Comparison of ENCODE assay signal across 31 mouse cellular contexts in genomic region chr5:28163926-28164325, GRCm38 (mm10). TPM values are rescaled to one million over a fixed set of nuclear protein-coding genes. Genes with fewer than 3 reads are reported as not detected.
DNase-seq lines count a peak whose midpoint lies in the region; ATAC-seq lines count a peak whose summit lies in the region.
"Had no signal": no experiment of that assay in that cellular context is flagged by ENCODE, and none has a peak within 500 bp of the region (broad histone marks: within the 10 kb centered on the region; RNA-seq: fewer than 3 reads in every experiment).

No protein-coding gene starts in this region.

- H3K4me1 ChIP-seq in hindbrain, embryonic 10.5 days (replicated peaks), result peaks cover 61% of the 10 kb centered on the region
- peaks cover 35% of the 10 kb centered on the region for H3K4me1 ChIP-seq in hindbrain, embryonic 13.5 days (replicated peaks)
- H3K4me1 ChIP-seq in neural tube, embryonic 15.5 days, result peaks cover 25% of the 10 kb centered on the region
- H3K4me1 ChIP-seq in limb, embryonic 10.5 days, result peaks cover 41% of the 10 kb centered on the region
- H3K4me1 ChIP-seq in intestine, embryonic 15.5 days (replicated peaks), result peaks cover 30% of the 10 kb centered on the region

- peaks cover 100% of the 10 kb centered on the region for H3K27me3 ChIP-seq in hindbrain, embryonic 10.5 days (ENCODE audit: insufficient read depth, poor library complexity, severe bottlenecking)
- peaks cover 94% of the 10 kb centered on the region for H3K27me3 ChIP-seq in hindbrain, embryonic 13.5 days
- peaks cover 93% of the 10 kb centered on the region for H3K27me3 ChIP-seq in neural tube, embryonic 15.5 days (replicated peaks)
- peaks cover 100% of the 10 kb centered on the region for H3K27me3 ChIP-seq in limb, embryonic 10.5 days (ENCODE audit: low read depth, poor library complexity, severe bottlenecking)
- H3K27me3 ChIP-seq in intestine, embryonic 15.5 days (replicated peaks), result peaks cover 93% of the 10 kb centered on the region

- H3K4me2 ChIP-seq in hindbrain, embryonic 13.5 days, result no peak overlapping the region
- no peak overlapping the region for H3K4me2 ChIP-seq in neural tube, embryonic 15.5 days
- H3K4me2 ChIP-seq in intestine, embryonic 15.5 days (replicated peaks), result no peak overlapping the region
- H3K4me2 ChIP-seq: embryonic facial prominence, embryonic 15.5 days; forebrain, embryonic 12.5 days; heart, embryonic 12.5 days; limb, embryonic 13.5 days; liver, embryonic 11.5 days; lung, embryonic 15.5 days had no signal

- 17% methylated on average over 1 of the region's 1 CpGs for WGBS in hindbrain, embryonic 10.5 days
- 3% methylated on average over 1 of the region's 1 CpGs for WGBS in hindbrain, embryonic 13.5 days
- WGBS in neural tube, embryonic 15.5 days, result 14% methylated on average over 1 of the region's 1 CpGs
- 4% methylated on average over 1 of the region's 1 CpGs for WGBS in limb, embryonic 10.5 days
- 12% methylated on average over 1 of the region's 1 CpGs for WGBS in intestine, embryonic 15.5 days

- peaks cover 12% of the 10 kb centered on the region for H3K36me3 ChIP-seq in hindbrain, embryonic 10.5 days
- no peaks in the 10 kb centered on the region for H3K36me3 ChIP-seq in hindbrain, embryonic 13.5 days
- H3K36me3 ChIP-seq in neural tube, embryonic 15.5 days, result no peaks in the 10 kb centered on the region
- no peaks in the 10 kb centered on the region for H3K36me3 ChIP-seq in limb, embryonic 10.5 days
- H3K36me3 ChIP-seq in intestine, embryonic 15.5 days, result no peaks in the 10 kb centered on the region
- H3K36me3 ChIP-seq: embryonic facial prominence, embryonic 10.5 days; embryonic facial prominence, embryonic 15.5 days; forebrain, embryonic 12.5 days; heart, embryonic 12.5 days; limb, embryonic 13.5 days; lung, embryonic 15.5 days had no signal

- H3K4me3 ChIP-seq in hindbrain, embryonic 10.5 days, result peak overlapping the region; percentile 69
- no peak overlapping the region for H3K4me3 ChIP-seq in hindbrain, embryonic 13.5 days
- no peak overlapping the region for H3K4me3 ChIP-seq in neural tube, embryonic 15.5 days (replicated peaks)
- H3K4me3 ChIP-seq in limb, embryonic 10.5 days, result no peak overlapping the region
- no peak overlapping the region for H3K4me3 ChIP-seq in intestine, embryonic 15.5 days (replicated peaks)
- H3K4me3 ChIP-seq: embryonic facial prominence, embryonic 10.5 days; embryonic facial prominence, embryonic 15.5 days; forebrain, embryonic 12.5 days; heart, adult 2 months; heart, embryonic 12.5 days; limb, embryonic 13.5 days; lung, embryonic 15.5 days had no signal

- no peak for DNase-seq in hindbrain, embryonic 10.5 days (ENCODE audit: low spot score)
- DNase-seq in neural tube, embryonic 10.5 days (ENCODE audit: extremely low spot score, low spot score), result peak; percentile 34
- peak; percentile 40 for DNase-seq in limb, embryonic 10.5 days (ENCODE audit: low spot score)
- DNase-seq in lung, postnatal 25 days (ENCODE audit: low spot score), result no peak
- DNase-seq: adrenal gland, adult 2 months; adrenal gland, postnatal 36 days; B cell, adult 2 months; forebrain, postnatal 0 days; heart, adult 2 months; heart, postnatal 4 days; kidney, adult 8-10 months; lung, postnatal 36 days; thymus, postnatal 4 days had no signal

- ATAC-seq in hindbrain, embryonic 13.5 days (ENCODE audit: low FRiP score), result no peak
- no peak for ATAC-seq in neural tube, embryonic 15.5 days (ENCODE audit: low FRiP score)
- ATAC-seq in intestine, embryonic 15.5 days, result no peak
- ATAC-seq: forebrain, postnatal 0 days; hindbrain, postnatal 0 days; intestine, embryonic 16.5 days had no signal

- H3K9ac ChIP-seq in hindbrain, embryonic 13.5 days, result no peak overlapping the region
- no peak overlapping the region for H3K9ac ChIP-seq in neural tube, embryonic 15.5 days (replicated peaks)
- H3K9ac ChIP-seq in intestine, embryonic 15.5 days, result no peak overlapping the region
- H3K9ac ChIP-seq: embryonic facial prominence, embryonic 15.5 days; forebrain, embryonic 12.5 days; forebrain, postnatal 0 days; heart, embryonic 12.5 days; limb, embryonic 13.5 days; lung, embryonic 15.5 days had no signal

- H3K27ac ChIP-seq in hindbrain, embryonic 10.5 days, result 0 out of 2 replicates have a peak overlapping the region, but pooled peaks have one; percentile 23
- no peak overlapping the region for H3K27ac ChIP-seq in hindbrain, embryonic 13.5 days
- H3K27ac ChIP-seq in neural tube, embryonic 15.5 days (replicated peaks), result no peak overlapping the region
- H3K27ac ChIP-seq in limb, embryonic 10.5 days, result no peak overlapping the region
- no peak overlapping the region for H3K27ac ChIP-seq in intestine, embryonic 15.5 days
- H3K27ac ChIP-seq: embryonic facial prominence, embryonic 10.5 days; embryonic facial prominence, embryonic 15.5 days; forebrain, embryonic 12.5 days; heart, adult 2 months; hindbrain, postnatal 0 days; kidney, postnatal 0 days; limb, embryonic 13.5 days; lung, embryonic 15.5 days had no signal

- H3K9me3 ChIP-seq in hindbrain, embryonic 10.5 days, result no peaks in the 10 kb centered on the region
- no peaks in the 10 kb centered on the region for H3K9me3 ChIP-seq in hindbrain, embryonic 13.5 days
- no peaks in the 10 kb centered on the region for H3K9me3 ChIP-seq in neural tube, embryonic 15.5 days (replicated peaks)
- H3K9me3 ChIP-seq in limb, embryonic 10.5 days (replicated peaks), result no peaks in the 10 kb centered on the region
- no peaks in the 10 kb centered on the region for H3K9me3 ChIP-seq in intestine, embryonic 15.5 days
- H3K9me3 ChIP-seq: embryonic facial prominence, embryonic 10.5 days; embryonic facial prominence, embryonic 15.5 days; forebrain, embryonic 12.5 days; heart, embryonic 12.5 days; limb, embryonic 13.5 days; lung, embryonic 15.5 days had no signal

RNA-seq across cellular contexts. Expression of gene En2, which starts 1.6 kb away (rescaled TPM):
- 0.50 and 0.88 TPM in 2 replicates for polyA plus RNA-seq in hindbrain, embryonic 10.5 days (2016; fragmentation: Nextera tagmentation; extraction: Ambion mirVana)
- polyA plus RNA-seq in hindbrain, embryonic 13.5 days (2015; fragmentation: Nextera tagmentation; extraction: Ambion mirVana), result 0.58 and 0.71 TPM in 2 replicates
- not detected in 2 replicates for polyA plus RNA-seq in neural tube, embryonic 15.5 days (2015; fragmentation: Nextera tagmentation; extraction: Ambion mirVana)
- not detected in 2 replicates for polyA plus RNA-seq in limb, embryonic 10.5 days (2016; fragmentation: Nextera tagmentation; extraction: Ambion mirVana)
- polyA plus RNA-seq in intestine, embryonic 15.5 days (2015; fragmentation: Nextera tagmentation; extraction: Ambion mirVana), result not detected in 2 replicates
- polyA plus RNA-seq: embryonic facial prominence, embryonic 10.5 days; embryonic facial prominence, embryonic 15.5 days; forebrain, embryonic 12.5 days; forebrain, postnatal 0 days; heart, adult 2 months; heart, embryonic 12.5 days; heart, postnatal 0 days; intestine, embryonic 16.5 days; kidney, postnatal 0 days; large intestine, adult 2 months; limb, embryonic 13.5 days; liver, embryonic 11.5 days; liver, embryonic 16.5 days; lung, embryonic 15.5 days; neural tube, embryonic 11.5 days; thymus, postnatal 0 days had no signal

Comparison
In these comparisons a context has a peak if more than half of its experiments do, and no peak if none do; other contexts are left out.
1. DNase-seq: peak in neural tube, embryonic 10.5 days (single experiment) and limb, embryonic 10.5 days (single experiment); none in hindbrain, embryonic 10.5 days (single experiment) and lung, postnatal 25 days (single experiment).